Mouse (Mus musculus): ENCODE results near the gene Ubl4b.
A peak's percentile ranks its signal among the peaks of the same experiment; 100 is the strongest.

Ubl4b gene

GRCm38 (mm10) chr3:107567766-107568165 lies 12.9 kb upstream of the Ubl4b start:
- DNase-seq (ENCODE audit: low spot score): no peak

- DNase-seq (ENCODE audit: low spot score): peak; percentile 36
Observed at GRCm38 (mm10) chr3:107565331-107565730, 10.5 kb upstream of the Ubl4b start.

GRCm38 (mm10) chr3:107563880-107564279 lies 9.0 kb upstream of the Ubl4b start:
- DNase-seq (ENCODE audit: low spot score): no peak

DNA sequence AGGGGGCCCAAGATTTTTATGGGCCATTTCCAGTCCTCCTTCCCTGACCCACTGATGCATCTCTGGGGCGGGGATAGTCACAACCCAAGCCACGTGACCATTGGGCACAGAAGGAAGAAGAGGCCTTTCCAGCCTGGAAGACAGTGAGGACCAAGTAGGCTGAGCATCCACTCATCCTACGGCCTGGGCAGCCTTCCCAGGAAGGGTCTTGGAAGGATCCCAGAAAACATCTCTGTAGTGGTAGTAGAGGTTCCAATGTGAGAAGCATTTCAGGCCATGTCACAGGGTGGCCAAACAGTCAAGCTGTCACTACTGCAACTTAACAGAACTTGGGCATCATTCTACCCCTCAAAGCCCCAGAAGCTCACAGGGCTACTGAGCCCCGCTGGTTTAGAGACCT lies 7.7 kb upstream of the Ubl4b start:
- no peak for DNase-seq (ENCODE audit: low spot score)

GRCm38 (mm10) chr3:107562104-107562503 lies 7.2 kb upstream of the Ubl4b start:
- no peak for DNase-seq (ENCODE audit: low spot score)

DNA sequence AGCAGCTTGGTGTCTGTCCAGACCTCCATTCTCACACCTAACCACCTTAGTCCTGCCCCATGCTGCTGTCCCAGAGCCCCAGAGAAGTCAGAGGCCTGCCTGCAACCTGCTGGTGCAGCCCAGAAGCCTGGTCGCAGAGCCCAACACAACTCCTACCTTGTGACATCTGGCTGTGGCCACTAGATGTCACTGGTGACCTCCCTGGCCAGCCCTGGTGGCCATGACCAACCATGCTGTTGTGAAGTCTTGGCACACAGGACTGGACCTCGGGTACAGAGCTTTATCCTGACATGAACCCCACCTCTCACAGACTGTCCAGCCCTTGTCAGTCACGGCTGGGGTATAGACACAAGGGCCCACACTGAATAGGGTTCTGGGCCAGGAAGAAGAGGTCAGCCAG lies 4.3 kb upstream of the Ubl4b start:
- DNase-seq (ENCODE audit: low spot score): peak; percentile 83

GRCm38 (mm10) chr3:107558740-107559139 lies 3.9 kb upstream of the Ubl4b start:
- DNase-seq (ENCODE audit: low spot score): no peak

GRCm38 (mm10) chr3:107550409-107551049 lies 4.3 kb downstream of the Ubl4b start:
- DNase-seq (ENCODE audit: low spot score): peak; percentile 73

GRCm38 (mm10) chr3:107546956-107547355 lies 7.9 kb downstream of the Ubl4b start:
- DNase-seq (ENCODE audit: low spot score): peak; percentile 80

DNA sequence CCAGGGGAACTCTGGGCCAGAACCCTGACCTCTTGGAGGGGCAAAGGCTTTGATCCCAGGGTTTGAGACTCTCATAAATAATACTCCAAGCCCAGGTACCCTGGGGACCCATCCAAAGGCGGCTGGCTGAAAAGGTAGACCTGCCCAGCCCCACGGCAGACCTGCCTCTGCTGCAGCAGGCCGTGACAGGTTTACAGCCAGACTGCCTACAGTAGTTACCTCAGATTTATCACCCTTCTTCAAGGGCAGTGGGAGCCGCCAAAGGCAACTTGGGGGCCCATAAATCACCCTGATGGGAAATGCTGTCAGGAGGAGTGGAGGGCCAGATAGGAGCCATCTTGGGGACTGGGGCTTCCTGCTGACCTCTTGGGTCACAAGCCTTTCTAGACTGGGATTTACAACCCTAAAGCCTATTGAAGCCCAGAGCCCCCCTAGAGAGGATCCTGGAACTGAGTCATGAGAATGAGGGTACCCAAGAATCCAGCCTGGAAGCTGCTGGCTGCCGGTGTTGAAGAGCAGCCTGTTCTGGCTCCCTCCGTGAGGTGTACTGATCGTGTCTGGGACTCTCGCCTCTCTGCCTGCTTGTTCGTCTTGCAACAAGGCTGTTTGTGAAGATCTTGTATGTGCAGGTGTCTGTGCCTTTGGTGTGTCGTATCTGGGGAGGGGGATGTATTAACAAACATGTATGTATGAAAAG lies 9.0 kb downstream of the Ubl4b start:
- no peak for DNase-seq (ENCODE audit: low spot score)

GRCm38 (mm10) chr3:107545278-107545677 lies 9.6 kb downstream of the Ubl4b start:
- DNase-seq (ENCODE audit: low spot score): no peak

DNA sequence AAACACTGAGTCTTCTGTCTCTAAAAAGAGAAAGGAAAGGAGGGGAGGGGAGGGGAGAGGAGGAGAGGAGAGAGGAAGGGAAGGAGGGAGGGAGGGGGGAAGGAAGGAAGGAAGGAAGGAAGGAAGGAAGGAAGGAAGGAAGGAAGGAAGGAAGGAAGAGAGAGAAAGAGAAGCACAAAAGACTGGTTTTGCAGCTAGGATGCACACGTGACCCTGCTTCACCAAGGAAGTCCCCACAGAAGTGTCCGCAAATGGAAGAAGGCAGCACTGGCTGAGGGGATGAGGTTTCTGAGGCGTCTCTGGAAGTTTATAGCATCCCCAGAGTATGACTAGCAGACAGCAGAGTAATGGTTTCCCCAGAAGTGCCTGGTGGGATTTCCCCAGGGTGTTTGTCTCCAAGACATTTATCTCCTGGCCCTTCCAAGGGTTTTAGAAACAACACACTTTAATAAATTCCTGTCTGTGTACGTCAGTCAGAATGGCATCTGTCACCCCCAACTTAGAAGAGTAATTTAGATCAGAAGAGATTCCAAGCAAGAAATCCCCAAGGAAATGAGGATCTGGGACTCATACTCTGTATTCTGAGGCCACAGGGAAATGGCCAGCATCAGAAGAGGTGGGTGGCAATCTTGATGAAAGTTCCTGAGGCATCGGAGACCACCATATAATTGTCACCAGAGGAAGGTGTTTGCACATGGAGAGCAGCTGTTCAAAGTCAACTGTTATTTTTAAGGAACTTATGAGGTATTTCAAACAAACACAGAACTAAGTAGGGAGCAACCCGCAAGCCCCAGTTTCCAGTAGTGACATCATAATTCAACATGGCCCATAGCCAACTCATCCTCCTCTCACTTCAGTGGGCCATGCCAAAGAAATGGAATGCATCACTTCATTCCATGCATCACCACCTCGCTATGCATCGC lies 11.5 kb downstream of the Ubl4b start:
- DNase-seq (ENCODE audit: low spot score): no peak

DNA sequence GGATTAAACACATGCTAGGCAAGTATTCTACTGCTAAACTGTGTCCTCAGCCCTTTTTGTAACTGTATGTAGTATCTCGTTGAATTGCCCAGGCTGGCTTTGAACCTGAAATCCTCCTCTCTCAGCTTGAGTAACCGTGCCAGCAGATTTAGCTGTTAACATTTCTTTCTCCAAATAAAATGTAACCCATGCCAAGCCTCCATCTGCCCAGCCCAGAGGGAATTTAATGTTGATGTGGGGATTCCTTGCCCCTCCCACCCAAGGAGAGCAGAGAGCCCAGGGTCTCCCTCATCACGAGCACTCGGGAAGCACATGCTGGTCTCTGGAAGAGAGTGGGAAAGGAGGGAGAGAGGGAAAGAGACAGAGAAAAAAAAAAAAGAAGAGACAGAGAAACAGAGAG lies 12.3 kb downstream of the Ubl4b start:
- DNase-seq (ENCODE audit: low spot score): no peak

DNA sequence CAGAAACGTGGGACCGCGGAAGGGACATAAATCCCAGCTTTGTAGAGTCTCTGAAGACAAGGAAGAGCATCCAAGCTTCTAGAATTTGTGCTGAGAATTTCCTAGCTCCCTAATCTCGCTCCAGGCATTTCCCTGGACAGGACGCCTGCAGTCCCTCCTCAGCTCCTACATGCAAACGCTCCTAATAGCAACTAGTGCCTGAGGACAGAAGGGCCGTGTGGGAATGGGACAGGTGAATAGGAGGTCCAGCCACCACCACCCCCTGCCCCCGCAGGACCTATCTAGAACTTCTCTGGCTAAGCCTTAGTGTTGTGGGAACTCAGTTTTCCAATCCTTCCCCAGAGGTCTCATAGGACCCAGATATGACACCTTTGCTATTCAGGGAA lies 17.4 kb downstream of the Ubl4b start:
- DNase-seq (ENCODE audit: low spot score): no peak

DNA sequence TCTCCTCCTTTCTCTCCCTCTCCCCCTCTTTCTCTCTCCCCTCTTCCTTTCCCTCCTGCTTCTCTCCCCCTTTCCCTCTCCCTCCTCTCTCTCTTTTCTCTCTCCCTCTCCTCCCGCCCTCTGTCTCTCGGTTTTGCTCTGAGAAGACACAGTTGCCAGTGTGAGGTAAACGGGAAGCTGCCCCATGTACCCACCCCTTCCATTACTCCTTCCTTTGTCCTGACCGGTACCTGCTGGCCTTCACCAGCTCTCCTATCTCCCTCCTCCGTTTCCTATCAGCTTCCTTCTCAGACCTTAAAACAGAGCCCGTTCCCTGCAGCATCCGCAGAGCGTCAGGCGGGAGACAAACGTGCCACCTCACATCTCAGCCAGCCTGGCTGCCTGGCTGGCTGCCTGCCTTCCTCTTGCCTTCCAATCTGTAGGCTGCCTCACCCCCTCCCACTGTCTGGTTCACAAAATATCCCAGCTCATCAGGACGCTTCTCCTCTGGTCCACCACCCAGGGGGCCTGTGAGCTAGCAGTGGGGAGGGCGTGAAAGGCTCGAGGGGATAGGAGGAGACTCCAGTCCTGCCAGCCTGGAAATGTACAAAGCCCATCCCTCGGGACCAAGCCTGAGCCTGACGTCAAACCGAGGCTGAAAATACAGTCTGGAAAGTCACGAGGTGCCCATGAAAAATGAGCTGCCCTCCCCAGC lies 17.9 kb downstream of the Ubl4b start:
- peak; percentile 83 for DNase-seq (ENCODE audit: low spot score)

DNA sequence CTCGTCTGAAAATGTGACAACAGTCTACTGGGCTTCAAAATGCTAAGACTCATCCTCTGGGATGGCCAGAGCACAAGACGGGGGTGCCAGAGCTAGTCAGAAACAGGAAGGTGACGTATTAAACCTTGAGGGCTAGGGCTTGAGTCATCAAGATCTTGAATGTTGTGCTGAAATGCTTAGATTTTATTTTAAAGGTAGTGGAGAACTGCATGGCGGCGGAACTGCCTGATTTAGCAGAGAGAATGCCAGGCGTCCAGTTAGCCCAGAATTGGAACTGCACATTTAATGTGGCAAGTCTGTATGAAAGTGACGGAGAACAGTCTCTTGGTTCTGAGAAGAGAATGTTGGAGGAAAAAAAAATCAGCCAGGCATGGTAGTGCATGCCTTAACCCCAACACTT lies 19.9 kb downstream of the Ubl4b start:
- DNase-seq (ENCODE audit: low spot score): no peak

GRCm38 (mm10) chr3:107533532-107533931 lies 21.3 kb downstream of the Ubl4b start:
- DNase-seq (ENCODE audit: low spot score): no peak

DNA sequence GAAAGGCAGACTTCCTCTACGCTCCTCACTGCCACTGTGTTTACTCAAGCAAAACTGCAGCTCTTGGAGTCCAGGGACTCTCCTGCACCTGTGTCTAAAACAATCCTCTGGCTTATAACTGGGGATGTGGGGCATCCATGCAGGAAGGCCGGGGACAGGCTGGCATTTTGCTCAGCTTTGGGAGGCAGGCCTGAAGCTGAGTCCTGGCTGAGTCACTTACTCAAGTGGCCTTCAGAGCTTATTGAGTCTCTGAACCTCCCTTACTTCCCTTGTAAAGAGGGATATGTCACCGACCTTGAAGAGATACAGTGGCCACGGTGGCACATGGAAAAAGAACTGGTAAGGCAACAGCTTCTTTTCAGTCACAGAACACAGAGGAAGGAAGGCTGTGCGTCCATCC lies 24.3 kb downstream of the Ubl4b start:
- no peak for DNase-seq (ENCODE audit: low spot score)

- no peak for DNase-seq (ENCODE audit: low spot score)
Observed at GRCm38 (mm10) chr3:107529182-107529581, 25.7 kb downstream of the Ubl4b start.

- DNase-seq (ENCODE audit: low spot score): peak; percentile 47
Observed at GRCm38 (mm10) chr3:107528401-107529118, 26.3 kb downstream of the Ubl4b start.

GRCm38 (mm10) chr3:107524547-107524946 lies 30.3 kb downstream of the Ubl4b start:
- no peak for DNase-seq (ENCODE audit: low spot score)

- no peak for DNase-seq (ENCODE audit: low spot score)
Observed at GRCm38 (mm10) chr3:107520931-107521330, 33.9 kb downstream of the Ubl4b start.
